Mouse (Mus musculus): ENCODE measurements around the gene Foxj1.

Gene Foxj1

DNA sequence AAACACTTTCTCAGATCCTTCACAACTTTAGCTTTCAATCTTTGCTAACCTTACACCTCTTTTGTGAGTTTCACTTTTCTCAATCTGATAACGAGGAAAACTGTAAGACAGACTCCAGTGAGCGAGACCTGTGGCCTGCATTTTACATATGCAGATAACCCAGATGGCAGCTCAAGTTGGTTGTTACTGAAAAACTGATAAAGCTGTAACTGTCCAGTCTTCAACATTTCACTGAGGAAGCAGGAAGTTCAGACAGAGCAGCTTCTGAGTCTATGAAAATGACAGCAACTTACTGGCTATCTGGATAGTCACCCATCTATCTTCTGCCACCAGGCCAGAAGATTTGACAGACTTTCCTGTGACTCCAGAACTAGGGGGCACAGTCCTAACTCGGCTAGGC, 25.6 kb downstream of the Foxj1 start:
- in situ Hi-C loops (cut with MboI; ENCODE audit: low pct_unique_long_range_greater_than_20kb in 1 of 2, low sequenced_read_pairs in 2 of 2, unreplicated experiment in 1 of 2), result loop anchor here in 1 of 2 experiments (5.0 kb wide), 1 partner anchor 87 kb away; no protein-coding TSS in a partner anchor

DNA sequence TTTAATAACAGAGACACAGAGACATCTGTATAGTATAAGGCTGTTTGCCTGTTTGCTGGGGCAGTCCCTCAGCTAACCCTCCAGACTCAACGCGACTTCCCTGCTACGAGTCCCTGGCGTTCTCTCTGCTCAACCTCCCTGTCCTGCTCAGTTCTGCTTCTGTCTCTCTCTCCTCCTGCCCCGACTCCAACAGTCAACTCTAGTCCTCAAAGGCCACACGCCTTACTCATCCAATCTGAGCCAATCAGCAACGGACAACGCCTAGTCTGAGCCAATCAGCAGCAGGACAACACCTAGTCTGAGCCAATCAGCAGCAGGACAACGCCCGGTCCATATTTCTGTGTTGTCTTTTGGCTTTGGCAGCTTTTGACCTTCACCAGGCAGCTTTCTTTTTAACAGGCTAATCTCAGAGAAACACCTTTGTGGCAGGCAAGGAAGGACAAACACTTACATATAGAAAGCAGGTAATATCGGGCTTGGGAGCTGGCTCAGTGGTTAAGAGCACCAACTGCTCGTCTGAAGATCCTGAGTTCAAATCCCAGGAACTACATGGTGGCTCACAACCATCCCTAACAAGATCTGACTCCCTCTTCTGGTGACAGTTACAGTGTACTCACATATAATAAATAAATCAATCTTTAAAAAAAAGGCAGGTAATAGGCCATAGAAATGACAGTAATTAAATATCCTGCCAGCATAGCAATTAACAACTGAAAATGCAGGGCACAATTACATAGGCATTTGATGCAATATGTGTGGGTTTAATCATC, 27.3 kb downstream of the Foxj1 start:
- in situ Hi-C loops (cut with MboI; ENCODE audit: low pct_unique_long_range_greater_than_20kb in 1 of 2, low sequenced_read_pairs in 2 of 2, unreplicated experiment in 1 of 2), result loop anchor here in 1 of 2 experiments (5.0 kb wide), 1 partner anchor 86 kb away; no protein-coding TSS in a partner anchor

DNA sequence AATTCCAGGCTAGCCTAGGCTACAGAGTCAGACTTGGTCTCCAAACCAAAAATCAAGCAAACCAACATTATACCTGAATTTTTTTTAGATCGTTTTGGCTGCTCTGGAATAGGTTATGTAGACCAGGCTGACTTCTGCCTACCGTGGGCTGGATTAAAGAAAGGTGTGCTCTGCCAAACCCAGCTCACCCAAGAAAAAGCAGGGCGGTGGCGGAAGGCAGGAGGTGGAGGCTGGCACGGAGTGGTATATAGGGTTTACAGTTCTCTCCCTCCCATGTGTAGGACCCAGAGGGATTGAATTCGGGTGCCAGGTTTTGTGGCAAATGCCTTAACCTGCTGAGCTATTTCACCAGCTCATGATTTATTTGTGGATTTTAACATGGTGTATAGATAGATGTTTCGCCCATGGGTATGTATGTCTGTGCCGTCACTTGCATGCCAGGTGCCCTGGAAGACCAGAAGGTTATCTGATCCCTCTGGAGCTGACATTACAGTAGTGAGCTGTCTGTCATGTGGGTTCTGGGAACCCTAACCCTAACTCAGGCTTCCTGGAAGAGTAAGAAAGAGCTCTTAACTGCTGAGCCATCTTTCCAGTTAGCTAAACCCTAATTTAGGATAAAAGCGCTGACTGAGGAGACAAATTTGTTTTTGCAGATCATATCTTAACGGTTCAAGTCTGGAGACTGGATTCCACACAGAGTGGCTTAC, 28.0 kb downstream of the Foxj1 start, which contains the start of gene Exoc7:
Gene Exoc7, minus strand, starts transcription at position 215 of the 707 bp plus-strand sequence.
- in situ Hi-C loops (cut with MboI; ENCODE audit: low pct_unique_long_range_greater_than_20kb in 1 of 2, low sequenced_read_pairs in 2 of 2, unreplicated experiment in 1 of 2), result loop anchor here in 1 of 2 experiments (5.0 kb wide), 1 partner anchor 85 kb away; no protein-coding TSS in a partner anchor

DNA sequence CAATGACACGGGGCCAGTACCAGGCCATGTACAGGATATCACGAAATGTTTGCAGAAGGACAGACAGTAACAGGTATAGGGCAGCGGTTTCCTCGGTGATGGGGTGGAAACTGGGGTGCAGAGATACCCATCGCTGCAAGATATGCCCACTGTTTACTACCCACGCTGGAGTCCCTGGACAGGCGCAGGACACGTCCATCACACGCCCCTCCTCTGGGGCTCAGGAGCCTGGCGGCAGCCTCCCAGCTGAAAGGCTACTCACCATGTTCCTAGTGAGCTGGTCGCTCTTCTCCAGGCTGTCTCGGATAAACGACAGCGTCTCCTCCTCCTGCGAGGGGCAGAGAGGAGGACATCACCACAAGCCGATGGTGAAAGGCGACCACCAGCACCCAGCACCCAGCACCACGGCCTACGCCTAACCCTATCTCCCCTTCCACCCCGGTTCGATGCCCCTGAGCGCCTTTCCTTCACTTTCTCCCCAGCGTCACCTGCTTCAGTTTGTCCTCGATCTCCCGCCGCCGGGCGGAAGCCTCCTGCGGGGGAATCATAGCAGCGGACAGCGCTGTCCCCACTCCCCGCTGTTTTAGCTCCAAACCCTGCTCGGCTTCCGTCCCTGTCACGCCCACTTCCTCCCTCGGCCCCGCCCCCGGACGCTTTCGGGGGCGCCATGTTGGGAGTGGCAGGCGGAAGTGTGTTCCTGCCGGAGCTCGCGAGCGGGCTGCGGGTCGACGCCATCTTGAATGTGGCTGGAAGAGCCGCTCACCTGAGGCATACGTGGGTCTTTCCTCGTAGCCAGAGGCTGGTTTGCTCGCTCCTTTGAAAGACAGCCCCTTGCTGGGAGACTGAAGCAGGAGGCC, 28.8 kb downstream of the Foxj1 start:
- in situ Hi-C loops (cut with MboI; ENCODE audit: low pct_unique_long_range_greater_than_20kb in 1 of 2, low sequenced_read_pairs in 2 of 2, unreplicated experiment in 1 of 2), result loop anchor here in 1 of 2 experiments (5.0 kb wide), 1 partner anchor 84 kb away; no protein-coding TSS in a partner anchor

DNA sequence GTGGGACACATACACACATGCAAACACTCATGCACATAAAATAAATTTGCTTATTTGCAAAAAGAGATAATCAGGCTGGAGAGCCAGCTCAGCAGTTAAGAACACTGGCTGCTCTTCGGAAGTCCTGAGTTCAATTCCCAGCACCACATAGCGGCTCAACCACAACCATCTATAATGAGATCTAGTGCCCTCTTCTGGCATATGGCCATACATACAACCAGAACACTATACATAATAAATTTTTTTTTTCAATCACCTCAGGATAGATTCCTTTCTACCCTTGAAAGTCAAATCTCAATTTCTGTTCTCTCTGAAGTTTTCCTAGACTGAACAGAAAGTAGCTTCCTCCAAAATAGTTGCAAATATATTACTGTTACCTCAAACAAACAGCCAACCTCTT, 29.8 kb downstream of the Foxj1 start:
- in situ Hi-C loops (cut with MboI; ENCODE audit: low pct_unique_long_range_greater_than_20kb in 1 of 2, low sequenced_read_pairs in 2 of 2, unreplicated experiment in 1 of 2), result loop anchor here in 1 of 2 experiments (5.0 kb wide), 1 partner anchor 83 kb away; no protein-coding TSS in a partner anchor

DNA sequence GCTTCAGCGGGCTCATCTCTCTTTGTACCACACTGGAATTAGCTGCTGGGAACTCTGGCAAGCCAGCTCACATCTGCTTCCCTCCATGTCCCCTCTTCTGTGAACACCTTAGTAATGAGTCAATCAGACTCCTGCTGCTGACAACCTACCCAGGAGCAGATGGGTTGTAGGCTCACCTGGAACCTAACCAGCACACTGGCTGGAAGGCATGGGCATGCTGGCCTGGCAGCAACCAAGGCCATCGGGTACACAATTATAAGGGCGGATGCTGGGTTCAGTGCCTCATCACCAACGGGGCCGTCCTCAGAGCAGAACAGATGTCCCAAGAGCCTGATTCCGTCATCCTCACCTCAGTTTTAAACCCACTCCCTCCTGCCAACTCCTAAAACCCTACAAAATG, 36.6 kb downstream of the Foxj1 start:
- in situ Hi-C loops (cut with MboI; ENCODE audit: low pct_unique_long_range_greater_than_20kb in 1 of 2, low sequenced_read_pairs in 2 of 2, unreplicated experiment in 1 of 2), result loop anchor here in 1 of 2 experiments (5.0 kb wide), 1 partner anchor 76 kb away; no protein-coding TSS in a partner anchor

DNA sequence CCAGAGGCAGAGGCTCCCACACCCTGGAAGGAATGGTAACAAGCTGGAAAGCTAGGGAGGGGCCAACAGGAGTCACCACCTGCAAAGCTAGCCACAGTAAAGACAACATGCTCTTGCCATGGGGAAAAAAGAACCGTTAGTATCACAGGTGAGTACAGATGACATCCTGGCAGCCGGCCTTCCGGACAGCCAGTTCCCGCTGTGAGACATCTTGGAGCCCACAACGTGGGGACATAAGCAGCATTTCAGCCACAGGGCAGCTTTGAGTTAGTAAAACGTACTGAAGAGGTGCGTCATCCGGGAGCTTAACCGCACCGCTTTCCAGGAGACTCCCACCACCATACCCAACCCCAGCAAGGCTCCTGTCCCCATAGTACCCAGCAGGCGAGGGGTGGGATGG, 37.0 kb downstream of the Foxj1 start:
- in situ Hi-C loops (cut with MboI; ENCODE audit: low pct_unique_long_range_greater_than_20kb in 1 of 2, low sequenced_read_pairs in 2 of 2, unreplicated experiment in 1 of 2), result loop anchor here in 1 of 2 experiments (5.0 kb wide), 1 partner anchor 76 kb away; no protein-coding TSS in a partner anchor

DNA sequence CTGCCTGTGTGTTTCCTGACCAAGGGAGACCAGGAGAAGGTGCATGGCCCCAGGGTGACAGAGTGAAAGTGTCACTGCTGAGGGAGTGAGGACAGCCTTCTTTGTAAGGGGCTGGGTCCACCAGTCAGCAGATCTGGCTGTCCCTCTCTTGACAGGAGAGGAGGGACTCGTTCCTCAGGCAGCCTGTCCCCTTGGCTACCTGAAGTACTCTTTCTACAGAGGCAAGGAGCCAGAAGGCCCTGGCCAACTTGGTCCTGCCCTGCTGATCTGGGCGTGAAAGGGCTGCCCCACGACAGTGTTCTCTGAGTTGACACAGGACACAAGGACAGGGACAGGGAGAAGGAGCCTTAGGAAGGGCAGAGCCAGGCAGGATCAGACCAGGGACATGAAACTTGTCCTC, 38.2 kb downstream of the Foxj1 start:
- in situ Hi-C loops (cut with MboI; ENCODE audit: low pct_unique_long_range_greater_than_20kb in 1 of 2, low sequenced_read_pairs in 2 of 2, unreplicated experiment in 1 of 2), result loop anchor here in 1 of 2 experiments (5.0 kb wide), 1 partner anchor 75 kb away; no protein-coding TSS in a partner anchor

DNA sequence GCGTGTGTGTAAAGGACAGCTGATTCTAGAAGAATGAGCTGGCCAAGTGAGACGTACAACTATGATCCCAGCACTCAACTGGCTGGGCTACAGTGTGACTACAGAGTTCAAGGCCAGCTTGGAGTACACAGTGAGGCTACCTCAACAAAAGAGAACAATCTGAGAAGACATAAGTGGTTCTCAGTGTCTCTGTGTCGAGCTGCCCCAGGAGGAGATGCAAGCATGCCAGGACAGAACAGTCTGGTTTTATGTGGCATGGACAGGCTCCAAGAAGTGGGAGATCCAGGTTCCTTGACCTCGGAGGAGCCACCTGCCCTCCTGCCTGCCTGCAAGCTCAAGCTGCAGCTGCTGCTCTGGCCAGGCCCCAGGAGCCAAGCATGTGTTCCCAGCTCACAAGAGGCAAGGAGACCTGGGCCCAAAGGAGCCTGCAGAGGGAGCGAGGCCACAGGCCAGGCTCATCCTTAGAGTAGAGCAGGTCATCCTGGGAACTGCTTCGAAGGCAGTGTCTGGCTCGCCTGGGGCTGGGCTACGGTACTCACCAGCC, 38.9 kb downstream of the Foxj1 start:
- in situ Hi-C loops (cut with MboI; ENCODE audit: low pct_unique_long_range_greater_than_20kb in 1 of 2, low sequenced_read_pairs in 2 of 2, unreplicated experiment in 1 of 2), result loop anchor here in 1 of 2 experiments (5.0 kb wide), 1 partner anchor 74 kb away; no protein-coding TSS in a partner anchor

DNA sequence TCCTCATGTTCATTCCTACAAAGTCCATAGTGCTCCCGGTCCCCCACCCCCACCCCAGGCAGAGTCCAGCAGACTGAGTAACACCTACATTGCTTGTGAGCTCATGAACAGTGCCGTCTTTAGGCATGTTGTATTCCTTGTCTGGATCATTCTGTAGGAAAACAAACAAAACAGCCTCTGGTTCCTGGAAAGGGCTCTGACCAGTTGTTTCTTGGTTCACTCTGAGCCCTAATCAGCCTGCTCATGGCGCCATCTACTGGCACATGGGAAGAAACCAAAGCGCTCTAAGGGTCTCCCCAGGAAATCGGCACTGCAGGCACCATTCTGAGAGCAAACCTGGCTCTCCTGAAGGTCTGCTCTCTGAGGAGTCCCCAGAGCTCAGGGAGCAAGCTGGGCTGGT, 40.9 kb downstream of the Foxj1 start:
- in situ Hi-C loops (cut with MboI; ENCODE audit: low pct_unique_long_range_greater_than_20kb in 1 of 2, low sequenced_read_pairs in 2 of 2, unreplicated experiment in 1 of 2), result no loop called here

DNA sequence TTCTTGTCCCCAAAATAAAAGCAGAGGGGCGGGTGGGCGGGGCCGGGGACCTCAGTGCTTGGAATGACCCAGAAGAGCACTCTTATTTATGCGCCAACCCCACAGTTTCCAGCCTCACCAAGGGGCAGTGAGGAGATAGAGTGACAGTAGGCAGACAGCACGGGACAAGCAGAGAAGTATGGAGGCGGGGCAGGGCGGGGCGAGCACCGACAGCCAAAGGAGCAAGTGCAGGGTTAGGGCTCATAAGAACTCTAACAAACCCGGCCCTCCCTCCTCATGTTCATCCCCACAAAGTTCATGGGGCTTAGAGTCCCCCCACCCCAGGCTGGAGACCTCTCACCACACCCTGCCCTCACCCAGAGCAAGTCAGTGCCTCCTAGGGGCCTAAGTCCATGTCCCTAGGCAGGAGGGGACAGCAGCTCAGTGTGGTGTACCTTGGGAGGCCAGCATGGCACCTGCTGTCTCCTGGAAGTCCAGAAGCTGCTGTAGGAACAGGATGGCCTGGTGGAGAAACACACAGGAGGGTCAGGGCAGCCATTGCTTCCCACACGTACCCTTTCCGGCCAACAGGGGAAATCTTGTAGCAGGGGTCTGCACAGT, 41.6 kb downstream of the Foxj1 start:
- in situ Hi-C loops (cut with MboI; ENCODE audit: low pct_unique_long_range_greater_than_20kb in 1 of 2, low sequenced_read_pairs in 2 of 2, unreplicated experiment in 1 of 2), result no loop called here

DNA sequence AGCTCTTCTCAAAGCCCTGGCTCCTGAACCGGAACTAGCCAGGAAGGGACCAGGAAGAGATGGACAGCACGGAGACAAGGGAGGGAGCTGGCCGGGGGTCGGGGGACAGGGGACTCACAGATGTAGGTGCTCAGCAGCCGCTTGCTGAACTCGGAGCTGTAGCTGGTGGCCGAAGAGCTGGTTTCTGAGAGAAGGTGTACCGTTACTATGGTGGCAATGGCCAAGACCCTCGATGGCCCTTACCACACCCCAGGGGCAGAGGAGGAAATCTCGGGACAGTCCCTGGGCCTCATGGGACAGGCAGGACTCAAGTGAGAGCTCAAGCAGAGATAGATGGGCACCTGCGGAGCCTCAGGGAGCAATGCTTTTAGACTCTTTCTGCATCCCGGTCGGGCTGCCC, 42.8 kb downstream of the Foxj1 start:
- in situ Hi-C loops (cut with MboI; ENCODE audit: low pct_unique_long_range_greater_than_20kb in 1 of 2, low sequenced_read_pairs in 2 of 2, unreplicated experiment in 1 of 2), result no loop called here

DNA sequence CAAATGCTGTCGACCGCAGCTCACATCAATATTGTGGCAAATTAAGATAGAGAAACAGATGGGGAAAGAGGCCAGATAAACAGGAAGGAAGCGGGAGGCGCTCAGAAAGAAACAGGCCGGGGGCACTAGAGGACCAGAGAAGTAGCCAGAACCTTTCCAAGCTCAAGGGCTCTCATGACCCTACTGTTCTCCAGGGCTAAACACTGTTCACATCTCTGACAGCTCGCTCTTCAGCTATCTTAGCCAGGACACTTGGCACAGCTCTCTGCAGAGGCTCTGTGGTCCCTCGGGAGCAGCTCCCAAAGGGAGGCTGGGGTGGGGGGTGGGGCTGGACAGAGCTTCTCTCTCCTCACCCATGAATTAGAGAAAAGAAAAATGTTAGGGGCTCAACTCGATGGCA, 44.6 kb downstream of the Foxj1 start:
- in situ Hi-C loops (cut with MboI; ENCODE audit: low pct_unique_long_range_greater_than_20kb in 1 of 2, low sequenced_read_pairs in 2 of 2, unreplicated experiment in 1 of 2), result no loop called here

DNA sequence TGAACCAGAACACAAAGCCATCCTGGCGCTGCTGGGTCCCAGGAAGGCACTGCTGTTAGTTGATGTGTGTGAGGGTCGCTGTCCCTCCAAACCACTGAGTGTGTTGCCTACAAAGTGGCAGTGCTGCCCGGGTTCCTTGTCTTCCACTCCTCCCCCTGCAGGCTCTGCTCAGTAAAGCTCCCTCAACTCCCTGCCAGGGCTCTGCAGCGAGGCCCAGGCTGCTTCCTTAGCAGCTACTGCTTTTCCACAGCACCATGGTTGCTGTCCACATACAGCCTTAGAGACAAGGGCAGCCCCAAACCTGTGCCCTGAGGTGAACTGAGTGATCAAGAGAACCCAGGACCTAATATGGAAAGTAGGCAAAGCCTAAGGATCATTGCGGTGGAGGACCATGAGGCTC, 47.8 kb downstream of the Foxj1 start:
- in situ Hi-C loops (cut with MboI; ENCODE audit: low pct_unique_long_range_greater_than_20kb in 1 of 2, low sequenced_read_pairs in 2 of 2, unreplicated experiment in 1 of 2), result loop anchor here in 1 of 2 experiments (10.0 kb wide), 1 partner anchor 63 kb away; no protein-coding TSS in a partner anchor

DNA sequence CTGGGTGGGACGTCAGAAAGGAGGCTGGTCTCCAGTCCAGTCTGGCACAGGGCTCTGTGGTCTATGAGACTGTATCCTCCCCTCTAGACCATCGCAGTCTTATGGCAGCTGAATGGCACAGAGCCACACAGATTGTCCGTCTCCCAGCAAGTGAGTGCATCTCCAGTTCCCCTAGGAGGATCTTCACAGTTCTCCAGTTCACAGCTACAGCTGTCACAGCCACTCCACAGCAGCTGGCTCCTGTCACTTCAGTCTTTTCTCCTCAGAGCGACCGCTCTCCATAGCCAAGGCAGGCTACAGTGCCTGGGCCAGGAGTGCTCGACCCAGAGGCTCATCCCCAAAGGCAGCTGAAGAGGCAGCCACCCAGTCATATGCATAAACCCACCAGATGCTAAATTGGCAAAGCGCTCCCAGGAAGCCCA, 49.4 kb downstream of the Foxj1 start:
- in situ Hi-C loops (cut with MboI; ENCODE audit: low pct_unique_long_range_greater_than_20kb in 1 of 2, low sequenced_read_pairs in 2 of 2, unreplicated experiment in 1 of 2), result loop anchor here in 1 of 2 experiments (10.0 kb wide), 1 partner anchor 61 kb away; no protein-coding TSS in a partner anchor

DNA sequence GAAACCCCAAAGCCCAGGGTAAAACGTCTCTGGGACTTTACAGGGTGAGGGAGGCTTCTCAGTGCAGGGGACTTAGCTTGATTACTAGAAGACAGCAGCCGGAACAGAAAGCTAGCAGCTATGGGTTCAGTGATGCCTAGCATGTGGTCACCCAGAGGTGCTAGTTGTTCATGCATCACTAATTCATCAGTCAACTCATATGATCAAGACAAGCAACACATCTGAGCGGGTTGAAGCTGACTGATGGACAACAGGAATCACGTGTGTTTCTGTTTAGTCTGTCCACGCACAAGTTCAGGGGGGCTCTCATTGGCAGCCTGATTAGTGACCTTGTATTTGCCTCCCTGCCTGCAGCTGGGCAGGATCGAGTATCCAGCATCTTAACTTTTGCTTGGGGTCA, 51.2 kb downstream of the Foxj1 start:
- in situ Hi-C loops (cut with MboI; ENCODE audit: low pct_unique_long_range_greater_than_20kb in 1 of 2, low sequenced_read_pairs in 2 of 2, unreplicated experiment in 1 of 2), result loop anchor here in 1 of 2 experiments (10.0 kb wide), 1 partner anchor 59 kb away; no protein-coding TSS in a partner anchor

DNA sequence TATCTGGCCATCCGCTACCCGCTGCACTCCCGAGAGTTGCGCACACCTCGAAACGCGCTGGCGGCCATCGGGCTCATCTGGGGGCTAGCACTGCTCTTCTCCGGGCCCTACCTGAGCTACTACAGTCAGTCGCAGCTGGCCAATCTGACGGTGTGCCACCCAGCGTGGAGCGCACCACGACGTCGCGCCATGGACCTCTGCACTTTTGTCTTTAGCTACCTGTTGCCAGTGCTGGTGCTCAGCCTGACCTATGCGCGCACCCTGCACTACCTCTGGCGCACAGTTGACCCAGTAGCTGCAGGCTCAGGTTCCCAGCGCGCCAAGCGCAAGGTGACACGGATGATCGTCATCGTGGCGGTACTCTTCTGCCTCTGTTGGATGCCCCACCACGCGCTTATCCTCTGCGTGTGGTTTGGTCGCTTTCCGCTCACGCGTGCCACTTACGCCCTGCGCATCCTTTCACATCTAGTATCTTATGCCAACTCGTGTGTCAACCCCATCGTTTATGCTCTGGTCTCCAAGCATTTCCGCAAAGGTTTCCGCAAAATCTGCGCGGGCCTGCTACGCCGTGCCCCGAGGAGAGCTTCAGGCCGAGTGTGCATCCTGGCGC, 52.2 kb downstream of the Foxj1 start:
- in situ Hi-C loops (cut with MboI; ENCODE audit: low pct_unique_long_range_greater_than_20kb in 1 of 2, low sequenced_read_pairs in 2 of 2, unreplicated experiment in 1 of 2), result loop anchor here in 1 of 2 experiments (10.0 kb wide), 1 partner anchor 58 kb away; no protein-coding TSS in a partner anchor

All from mouse embryonic stem cell (cell line).